Mouse (Mus musculus): ENCODE data around the gene 1700013F07Rik. TPM values are rescaled to one million over a fixed set of nuclear protein-coding genes. Genes with fewer than 3 reads are reported as not detected.

1700013F07Rik gene
- total RNA-seq, 2 experiments from 2014 or later: not detected

DNA sequence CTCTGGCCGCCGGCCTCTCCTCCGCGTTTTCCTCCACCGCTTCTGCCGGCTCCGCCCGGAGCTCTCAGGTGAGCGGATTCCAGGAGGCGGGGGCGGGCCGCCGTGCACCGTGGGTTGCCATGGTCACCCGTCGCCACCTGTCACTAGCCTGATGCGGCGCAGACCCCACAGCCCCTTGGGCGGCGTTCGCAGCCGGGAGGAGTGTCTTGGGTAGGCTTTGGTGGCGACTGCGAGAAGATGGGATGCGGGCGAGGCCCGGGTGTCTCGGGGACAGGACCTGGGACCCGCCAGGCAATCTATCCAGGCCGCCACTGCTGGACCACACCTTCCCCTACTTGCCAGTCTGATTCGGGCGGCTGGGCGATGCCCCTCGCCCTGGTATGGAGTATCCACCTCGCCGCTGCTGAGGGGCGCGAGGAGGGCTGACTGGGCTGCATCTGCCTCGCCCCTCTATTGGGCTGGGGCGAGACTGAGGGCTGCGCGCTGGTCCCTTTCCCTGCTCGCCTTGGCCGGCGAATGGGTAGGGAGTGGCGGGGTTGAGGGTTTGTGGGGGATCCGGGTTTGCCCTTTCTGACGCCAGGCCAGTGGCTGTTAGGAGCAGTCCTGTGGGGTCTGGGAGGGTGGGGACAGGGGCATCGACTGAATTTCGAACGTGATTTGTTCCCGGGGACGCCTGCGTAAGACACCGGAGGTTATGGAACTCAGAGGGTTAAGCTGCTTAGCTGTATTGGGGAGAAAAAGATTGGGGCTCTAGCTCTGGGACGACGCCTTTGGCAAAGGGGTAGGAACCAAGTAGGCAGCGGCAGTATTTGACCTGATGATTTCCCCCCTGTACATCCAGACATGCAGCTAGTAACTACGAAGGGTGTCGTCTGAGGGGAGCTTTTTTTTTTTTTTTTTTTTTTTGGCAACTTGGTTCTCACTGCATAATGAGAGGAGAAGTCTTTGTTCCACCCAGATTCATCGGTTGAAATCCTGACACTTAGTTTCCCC lies 57.9 kb downstream of the 1700013F07Rik start:
- peak; percentile 54 for ATAC-seq (replicated peaks; ENCODE audit: low FRiP score, poor library complexity, severe bottlenecking)

Other genes starting within 250 kb of the 1700013F07Rik start
- not detected in 2 replicates for gene Mybphl, start 169.2 kb upstream of the 1700013F07Rik start, total RNA-seq (2015; ENCODE audit: low replicate concordance)
- gene Mybphl, start 169.2 kb upstream of the 1700013F07Rik start, total RNA-seq (2017; ENCODE audit: low replicate concordance): not detected in 2 replicates
- gene Psrc1, start 150.3 kb upstream of the 1700013F07Rik start, total RNA-seq (2015; ENCODE audit: low replicate concordance): 4.4 and 5.9 TPM in 2 replicates
- gene Psrc1, start 150.3 kb upstream of the 1700013F07Rik start, total RNA-seq (2017; ENCODE audit: low replicate concordance): 9.5 and 14.1 TPM in 2 replicates
- gene Celsr2, start 118.6 kb upstream of the 1700013F07Rik start, total RNA-seq (2015; ENCODE audit: low replicate concordance): not detected in 2 replicates
- 0.14 TPM in 1 of 2 replicates, not detected in the other for gene Celsr2, start 118.6 kb upstream of the 1700013F07Rik start, total RNA-seq (2017; ENCODE audit: low replicate concordance)
- gene Sars, start 88.9 kb upstream of the 1700013F07Rik start, total RNA-seq (2015; ENCODE audit: low replicate concordance): 15.5 and 20.4 TPM in 2 replicates
- gene Sars, start 88.9 kb upstream of the 1700013F07Rik start, total RNA-seq (2017; ENCODE audit: low replicate concordance): 91.9 and 143 TPM in 2 replicates
- gene 5330417C22Rik, start 2.4 kb downstream of the 1700013F07Rik start, total RNA-seq (2015; ENCODE audit: low replicate concordance): not detected in 2 replicates
- gene 5330417C22Rik, start 2.4 kb downstream of the 1700013F07Rik start, total RNA-seq (2017; ENCODE audit: low replicate concordance): not detected in 2 replicates
- gene Tmem167b, start 28.3 kb downstream of the 1700013F07Rik start, total RNA-seq (2015; ENCODE audit: low replicate concordance): 3.8 and 4.8 TPM in 2 replicates
- gene Tmem167b, start 28.3 kb downstream of the 1700013F07Rik start, total RNA-seq (2017; ENCODE audit: low replicate concordance): 18.3 and 21.7 TPM in 2 replicates
- 2.9 and 3.5 TPM in 2 replicates for gene Taf13, start 37.5 kb downstream of the 1700013F07Rik start, total RNA-seq (2015; ENCODE audit: low replicate concordance)
- 4.7 and 14.1 TPM in 2 replicates for gene Taf13, start 37.5 kb downstream of the 1700013F07Rik start, total RNA-seq (2017; ENCODE audit: low replicate concordance)
- 2.5 and 3.3 TPM in 2 replicates for gene Wdr47, start 57.1 kb downstream of the 1700013F07Rik start, total RNA-seq (2015; ENCODE audit: low replicate concordance)
- gene Wdr47, start 57.1 kb downstream of the 1700013F07Rik start, total RNA-seq (2017; ENCODE audit: low replicate concordance): 2.0 and 2.6 TPM in 2 replicates
- 7.9 and 13.4 TPM in 2 replicates for gene Clcc1, start 119.8 kb downstream of the 1700013F07Rik start, total RNA-seq (2015; ENCODE audit: low replicate concordance)
- 19.9 and 23.7 TPM in 2 replicates for gene Clcc1, start 119.8 kb downstream of the 1700013F07Rik start, total RNA-seq (2017; ENCODE audit: low replicate concordance)
- gene Gpsm2, start 188.2 kb downstream of the 1700013F07Rik start, total RNA-seq (2015; ENCODE audit: low replicate concordance): 8.2 and 25.0 TPM in 2 replicates
- 47.5 and 64.2 TPM in 2 replicates for gene Gpsm2, start 188.2 kb downstream of the 1700013F07Rik start, total RNA-seq (2017; ENCODE audit: low replicate concordance)
- gene Aknad1, start 205.5 kb downstream of the 1700013F07Rik start, total RNA-seq (2015; ENCODE audit: low replicate concordance): 1.3 and 6.3 TPM in 2 replicates
- gene Aknad1, start 205.5 kb downstream of the 1700013F07Rik start, total RNA-seq (2017; ENCODE audit: low replicate concordance): 1.6 and 8.6 TPM in 2 replicates

Data from erythroblast, adult 5-6 weeks (primary cell).